ENCODE assay signal across 16 mouse cellular contexts in genomic region chr13:85311547-85311946, GRCm38 (mm10). TPM values are rescaled to one million over a fixed set of nuclear protein-coding genes. Genes with fewer than 3 reads are reported as not detected.
A peak's percentile ranks its signal among the peaks of the same experiment; 100 is the strongest.
DNase-seq lines count a peak whose midpoint lies in the region; ATAC-seq and TF ChIP-seq lines count a peak whose summit lies in the region.
"Had no signal": no experiment of that assay in that cellular context is flagged by ENCODE, and none has a peak within 500 bp of the region (broad histone marks: within the 10 kb centered on the region; RNA-seq: fewer than 3 reads in every experiment).

No protein-coding gene starts in this region.

- H3K27me3 ChIP-seq in forebrain, embryonic 14.5 days (replicated peaks; ENCODE audit: control insufficient read depth, insufficient read depth, low read length): no peaks in the 10 kb centered on the region
- H3K27me3 ChIP-seq in forebrain, postnatal 0 days (ENCODE audit: insufficient read depth, low read length): no peaks in the 10 kb centered on the region
- H3K27me3 ChIP-seq in limb, embryonic 13.5 days: no peaks in the 10 kb centered on the region
- H3K27me3 ChIP-seq in limb, embryonic 10.5 days (ENCODE audit: low read depth, poor library complexity, severe bottlenecking): no peaks in the 10 kb centered on the region
- H3K27me3 ChIP-seq in kidney, adult 2 months (replicated peaks; ENCODE audit: control insufficient read depth, insufficient read depth, low read length): no peaks in the 10 kb centered on the region
- H3K27me3 ChIP-seq: hindbrain, embryonic 15.5 days; midbrain, embryonic 15.5 days had no signal

- H3K9me3 ChIP-seq in forebrain, embryonic 14.5 days (replicated peaks; ENCODE audit: control insufficient read depth, low read length): no peaks in the 10 kb centered on the region
- H3K9me3 ChIP-seq in forebrain, postnatal 0 days (ENCODE audit: low read length): no peaks in the 10 kb centered on the region
- H3K9me3 ChIP-seq in limb, embryonic 13.5 days: no peaks in the 10 kb centered on the region
- H3K9me3 ChIP-seq in limb, embryonic 10.5 days (replicated peaks): no peaks in the 10 kb centered on the region
- H3K9me3 ChIP-seq: hindbrain, embryonic 15.5 days; midbrain, embryonic 15.5 days had no signal

- no peak overlapping the region for H3K4me2 ChIP-seq in forebrain, embryonic 14.5 days (ENCODE audit: low read length)
- no peak overlapping the region for H3K4me2 ChIP-seq in forebrain, postnatal 0 days (ENCODE audit: low read depth)
- H3K4me2 ChIP-seq in limb, embryonic 13.5 days (replicated peaks): no peak overlapping the region
- H3K4me2 ChIP-seq: hindbrain, embryonic 15.5 days; midbrain, embryonic 15.5 days had no signal

- TF ChIP-seq POLR2A in kidney, adult 2 months (IDR thresholded peaks at IDR 0.05; ENCODE audit: low read depth, low read length): no peak

- H3K9ac ChIP-seq in forebrain, embryonic 14.5 days (ENCODE audit: low read length): no peak overlapping the region
- no peak overlapping the region for H3K9ac ChIP-seq in forebrain, postnatal 0 days
- H3K9ac ChIP-seq in limb, embryonic 13.5 days: no peak overlapping the region
- H3K9ac ChIP-seq: hindbrain, embryonic 15.5 days; midbrain, embryonic 15.5 days had no signal

- H3K27ac ChIP-seq in forebrain, embryonic 14.5 days (ENCODE audit: low read depth, low read length): peak overlapping the region; percentile 48; the same call in 1 of the 2 replicates
- H3K27ac ChIP-seq in forebrain, postnatal 0 days (ENCODE audit: low read depth, low read length): no peak overlapping the region
- H3K27ac ChIP-seq in limb, embryonic 13.5 days: no peak overlapping the region
- no peak overlapping the region for H3K27ac ChIP-seq in limb, embryonic 10.5 days
- no peak overlapping the region for H3K27ac ChIP-seq in kidney, adult 2 months (ENCODE audit: insufficient read depth, low read depth, low read length)
- H3K27ac ChIP-seq: hindbrain, embryonic 15.5 days; midbrain, embryonic 15.5 days had no signal

- H3K36me3 ChIP-seq in forebrain, embryonic 14.5 days (ENCODE audit: control insufficient read depth, insufficient read depth, low read length): no peaks in the 10 kb centered on the region
- H3K36me3 ChIP-seq in forebrain, postnatal 0 days (ENCODE audit: insufficient read depth): no peaks in the 10 kb centered on the region
- no peaks in the 10 kb centered on the region for H3K36me3 ChIP-seq in limb, embryonic 13.5 days
- H3K36me3 ChIP-seq in limb, embryonic 10.5 days: no peaks in the 10 kb centered on the region
- H3K36me3 ChIP-seq in kidney, adult 2 months (ENCODE audit: control insufficient read depth, insufficient read depth, low read length): no peaks in the 10 kb centered on the region
- H3K36me3 ChIP-seq: hindbrain, embryonic 15.5 days; midbrain, embryonic 15.5 days had no signal

- H3K4me1 ChIP-seq in forebrain, embryonic 14.5 days (ENCODE audit: control insufficient read depth, insufficient read depth, low read length): no peaks in the 10 kb centered on the region
- no peaks in the 10 kb centered on the region for H3K4me1 ChIP-seq in forebrain, postnatal 0 days (ENCODE audit: insufficient read depth)
- 0 out of 2 replicates have a peak, but pooled peaks cover 3% of the 10 kb centered on the region for H3K4me1 ChIP-seq in limb, embryonic 13.5 days
- H3K4me1 ChIP-seq in limb, embryonic 10.5 days: peaks cover 6% of the 10 kb centered on the region
- H3K4me1 ChIP-seq in kidney, adult 2 months (ENCODE audit: control insufficient read depth, insufficient read depth, low read length): no peaks in the 10 kb centered on the region
- H3K4me1 ChIP-seq: hindbrain, embryonic 15.5 days; midbrain, embryonic 15.5 days had no signal

- WGBS in forebrain, embryonic 14.5 days: 50% methylated on average over 2 of the region's 2 CpGs
- WGBS in forebrain, postnatal 0 days: 41% methylated on average over 2 of the region's 2 CpGs
- WGBS in limb, embryonic 13.5 days: 43% methylated on average over 2 of the region's 2 CpGs
- WGBS in limb, embryonic 10.5 days: 90% methylated on average over 2 of the region's 2 CpGs
- WGBS in kidney, adult 2 months: 69% methylated on average over 2 of the region's 2 CpGs

- peak; percentile 62 for DNase-seq in forebrain, embryonic 14.5 days (ENCODE audit: low spot score)
- DNase-seq in forebrain, postnatal 0 days: no peak
- no peak for DNase-seq in limb, embryonic 10.5 days (ENCODE audit: low spot score)
- peak; percentile 35 for DNase-seq in cerebellum, adult 11-12 months
- DNase-seq in cerebellum, postnatal 36 days: peak; percentile 43 to 47
- no peak for DNase-seq in kidney, adult 2 months
- no peak for DNase-seq in kidney, adult 8-10 months
- DNase-seq: adrenal gland, adult 2 months; kidney, adult 9 months; kidney, postnatal 4 days; liver; lung, adult 18-20 months; thymus, postnatal 36 days had no signal

- peak; percentile 63; the same call in 1 of the 2 replicates for ATAC-seq in forebrain, embryonic 14.5 days
- no peak for ATAC-seq in forebrain, postnatal 0 days
- peak; percentile 64; the same call in 1 of the 2 replicates for ATAC-seq in limb, embryonic 13.5 days (ENCODE audit: low FRiP score, low read depth)
- ATAC-seq: midbrain, embryonic 15.5 days had no signal

- TF ChIP-seq CTCF in forebrain, postnatal 0 days (IDR thresholded peaks at IDR 0.05; ENCODE audit: low read depth): no peak
- TF ChIP-seq CTCF in kidney, adult 2 months (conservative IDR thresholded peaks at IDR 0.05; ENCODE audit: insufficient read depth, insufficient read length, low read depth, low read length): no peak

- H3K4me3 ChIP-seq in forebrain, embryonic 14.5 days (ENCODE audit: low read depth, low read length): no peak overlapping the region
- H3K4me3 ChIP-seq in forebrain, postnatal 0 days (ENCODE audit: low read depth, low read length): no peak overlapping the region
- no peak overlapping the region for H3K4me3 ChIP-seq in limb, embryonic 13.5 days
- no peak overlapping the region for H3K4me3 ChIP-seq in limb, embryonic 10.5 days
- H3K4me3 ChIP-seq in kidney, adult 2 months (ENCODE audit: insufficient read depth, low read depth, low read length): no peak overlapping the region
- H3K4me3 ChIP-seq: hindbrain, embryonic 15.5 days; midbrain, embryonic 15.5 days had no signal

RNA-seq across cellular contexts. Expression of gene Rasa1, which starts 22.6 kb away (rescaled TPM):
- polyA plus RNA-seq in forebrain, embryonic 14.5 days (2014; fragmentation: Nextera tagmentation; extraction: Ambion mirVana): 77.2 and 77.4 TPM in 2 replicates
- total RNA-seq in forebrain, postnatal 0 days (2014; rRNA removed): 97.3 and 123 TPM in 2 replicates
- 33.2 and 44.1 TPM in 2 replicates for polyA plus RNA-seq in forebrain, postnatal 0 days (2015; fragmentation: Nextera tagmentation; extraction: Ambion mirVana)
- polyA plus RNA-seq in limb, embryonic 13.5 days (2015; fragmentation: Nextera tagmentation; extraction: Ambion mirVana): 55.6 and 58.0 TPM in 2 replicates
- polyA plus RNA-seq in limb, embryonic 10.5 days (2016; fragmentation: Nextera tagmentation; extraction: Ambion mirVana): 38.8 and 48.7 TPM in 2 replicates
- polyA plus RNA-seq in kidney, adult 2 months (2012; rRNA removed): 7.0 and 7.8 TPM in 2 replicates

Comparison
In these comparisons a context has a peak if more than half of its experiments do, and no peak if none do; other contexts are left out.
1. DNase-seq: peak in forebrain, embryonic 14.5 days (single experiment), cerebellum, adult 11-12 months (single experiment) and cerebellum, postnatal 36 days (2 of 2); none in forebrain, postnatal 0 days (single experiment), limb, embryonic 10.5 days (single experiment), kidney, adult 2 months (single experiment) and kidney, adult 8-10 months (0 of 2).